Mouse (Mus musculus): Measurements from ENCODE around the gene Tanc1.

The Tanc1 gene

DNA sequence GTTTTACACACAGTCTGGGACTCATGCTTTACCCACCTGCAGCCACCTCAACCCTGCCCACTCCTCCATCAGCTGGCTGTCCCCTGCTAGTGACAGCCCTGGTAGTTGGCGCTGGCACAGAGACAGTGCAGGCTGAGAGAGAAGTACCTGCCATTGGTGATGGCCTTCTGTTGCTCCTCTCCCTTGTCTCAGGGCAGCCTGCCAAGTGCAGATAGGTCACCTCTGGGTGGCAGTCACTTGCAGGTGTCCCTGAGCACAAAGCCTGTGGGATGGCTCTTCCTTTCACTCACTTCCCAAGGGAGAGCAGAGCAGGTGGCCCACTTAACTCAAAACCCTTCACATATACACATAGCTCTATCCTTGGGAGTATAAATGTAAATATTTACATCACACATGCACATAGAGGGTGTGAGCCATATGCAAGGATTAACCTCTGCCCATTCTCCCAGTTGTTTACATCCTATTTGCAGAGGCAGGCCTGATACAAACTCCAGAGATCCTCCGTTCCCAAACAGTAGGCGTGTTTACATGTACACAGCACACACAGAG, 106.0 kb downstream of the Tanc1 start:
- in situ Hi-C loops (cut with MboI): no loop called here

DNA sequence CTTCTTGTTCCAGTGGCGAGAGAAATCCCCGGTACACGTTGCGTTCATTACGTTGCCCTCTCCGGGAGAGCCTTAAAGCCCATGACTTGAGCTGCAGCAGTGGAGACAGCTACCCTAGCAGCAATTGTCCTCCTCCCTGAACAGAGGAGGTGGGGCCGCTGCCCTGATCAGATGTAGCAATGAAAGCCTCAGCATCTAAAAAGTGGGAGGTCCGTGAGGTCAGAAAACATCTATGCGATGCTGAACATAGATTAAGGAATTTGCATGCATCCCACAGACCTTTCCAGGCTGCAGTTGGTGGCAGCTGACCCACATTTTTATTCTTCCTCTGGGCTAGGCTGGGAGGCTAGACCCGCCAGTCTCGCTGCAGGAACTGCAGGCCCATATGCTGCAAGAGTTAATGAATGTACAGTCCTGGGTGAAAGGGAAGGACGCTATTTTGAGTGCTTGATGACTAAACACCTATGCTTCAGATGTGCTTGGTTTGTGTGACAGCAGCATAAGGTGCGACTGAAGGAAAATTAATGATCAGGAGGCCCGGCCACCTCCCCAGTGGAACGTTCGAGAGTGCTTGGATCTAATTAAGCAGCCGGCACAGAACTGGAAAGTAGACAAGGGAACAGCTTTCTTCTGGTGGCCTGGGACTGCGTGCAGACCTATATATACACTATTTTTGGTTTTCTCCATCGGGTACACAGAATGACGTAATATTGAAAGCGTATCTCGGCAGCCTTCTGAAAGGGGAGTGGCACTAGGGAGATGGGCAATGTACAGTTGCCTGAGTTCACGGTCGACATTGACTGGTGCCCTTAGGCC, 107.0 kb downstream of the Tanc1 start:
- in situ Hi-C loops (cut with MboI): no loop called here

DNA sequence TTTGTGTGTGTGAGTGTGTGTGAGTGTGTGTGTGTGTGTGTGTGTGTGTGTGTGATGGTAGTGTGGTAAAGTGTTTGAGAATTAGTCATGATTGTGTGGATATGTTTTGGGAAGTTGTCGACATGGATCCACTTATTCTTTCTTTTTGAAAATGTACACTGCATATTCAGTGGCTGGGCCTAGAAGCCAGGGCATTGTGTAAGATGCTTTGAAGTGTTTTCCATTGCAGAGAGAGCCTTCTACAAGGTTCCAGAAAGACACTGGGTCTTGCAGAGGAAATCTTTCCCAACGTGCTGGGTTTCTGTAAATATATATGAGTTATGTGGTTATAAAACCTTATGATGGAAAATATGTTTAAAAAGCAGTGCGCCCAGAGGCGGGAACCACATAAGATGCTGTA, 108.0 kb downstream of the Tanc1 start:
- in situ Hi-C loops (cut with MboI): no loop called here

DNA sequence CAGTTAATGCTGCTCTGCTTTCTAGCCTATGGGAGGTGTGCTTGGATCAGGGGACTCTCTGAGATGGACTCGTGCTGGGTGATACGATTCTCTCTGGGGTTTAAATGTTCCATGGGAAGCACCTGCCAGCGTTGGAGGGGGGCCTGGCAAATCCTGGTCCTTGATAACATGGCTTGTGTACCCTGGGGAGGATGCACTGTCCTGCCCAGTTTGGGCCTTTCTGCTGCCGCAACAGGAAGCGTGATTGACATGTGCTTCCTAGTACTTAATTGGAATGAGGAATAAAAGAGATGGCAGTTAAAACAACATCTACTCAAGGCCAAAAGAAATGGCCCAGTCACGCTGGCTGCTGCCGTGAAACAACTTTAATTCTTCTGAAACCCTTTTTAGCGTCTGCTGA, 109.3 kb downstream of the Tanc1 start:
- in situ Hi-C loops (cut with MboI): no loop called here

DNA sequence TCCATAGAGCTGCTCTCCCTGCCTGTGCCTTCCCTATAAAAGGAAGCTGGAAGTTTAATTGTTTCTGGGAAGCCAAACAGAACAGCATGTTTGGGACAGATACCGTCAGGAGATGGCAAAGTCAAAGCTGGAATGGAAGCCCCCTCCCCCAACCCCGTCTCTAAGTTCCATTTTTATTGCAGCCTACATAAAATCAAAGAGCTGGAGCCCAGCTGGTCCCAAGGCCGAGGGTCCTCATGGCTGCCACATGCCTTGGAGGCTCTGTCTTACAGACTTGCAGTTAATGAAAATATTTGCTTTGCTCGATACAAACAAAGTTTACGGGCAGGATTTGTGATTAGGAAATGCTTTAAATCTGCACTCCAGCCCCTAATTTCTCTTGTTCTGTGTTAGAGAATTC, 109.9 kb downstream of the Tanc1 start:
- in situ Hi-C loops (cut with MboI): no loop called here

DNA sequence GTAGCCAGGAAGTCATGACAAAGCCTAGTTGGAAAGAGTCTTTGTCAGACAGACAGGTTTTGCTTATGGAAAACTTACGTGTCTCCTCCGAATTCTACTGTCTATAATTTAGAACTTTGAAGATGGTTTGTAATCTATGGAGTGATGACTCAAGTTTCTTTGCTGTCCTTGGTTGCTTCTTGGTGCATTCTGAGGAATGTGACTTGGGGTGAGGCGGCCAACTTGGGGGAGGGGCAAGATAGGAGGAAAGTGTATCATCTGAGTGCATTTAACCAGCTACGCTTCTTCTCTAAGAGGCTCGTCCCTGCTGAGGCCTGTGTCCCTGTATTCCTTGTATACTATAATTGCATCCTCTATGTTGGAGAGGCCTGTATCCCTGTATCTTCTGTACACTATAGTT, 111.5 kb downstream of the Tanc1 start:
- in situ Hi-C loops (cut with MboI): no loop called here

DNA sequence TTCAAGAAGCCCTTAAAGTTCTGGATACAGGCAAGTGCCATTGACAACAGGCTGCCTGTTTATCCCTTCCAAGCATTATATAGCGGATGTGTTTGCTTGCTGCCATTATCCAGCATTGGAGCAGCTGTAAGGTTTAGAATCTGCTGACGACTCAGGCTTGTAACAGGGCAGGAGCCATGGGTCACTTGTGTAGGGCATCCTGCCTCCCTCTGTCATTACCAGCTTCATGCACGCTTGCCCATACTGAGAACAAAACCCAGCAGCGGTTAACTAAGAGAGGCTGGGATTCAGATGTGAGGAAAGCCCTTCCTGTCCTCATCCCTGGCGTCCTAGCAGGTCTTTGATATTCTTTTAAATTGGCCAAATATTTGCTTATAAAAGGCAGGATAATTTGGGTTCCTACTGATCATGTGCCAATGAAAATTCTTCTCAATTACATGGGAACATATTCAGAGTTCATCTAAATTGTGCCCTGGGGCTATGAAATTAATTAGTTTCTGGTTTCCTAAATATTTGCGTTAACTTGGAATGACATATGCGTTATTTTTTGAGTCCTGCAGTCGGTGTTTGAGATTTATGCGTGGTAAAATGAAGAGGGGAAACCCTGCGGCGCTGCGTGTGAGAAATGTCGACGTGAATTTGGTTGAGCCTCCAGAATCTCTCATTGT, 113.8 kb downstream of the Tanc1 start:
- in situ Hi-C loops (cut with MboI): loop anchor here (25.0 kb wide), 1 partner anchor 188 kb away; no protein-coding TSS in a partner anchor

DNA sequence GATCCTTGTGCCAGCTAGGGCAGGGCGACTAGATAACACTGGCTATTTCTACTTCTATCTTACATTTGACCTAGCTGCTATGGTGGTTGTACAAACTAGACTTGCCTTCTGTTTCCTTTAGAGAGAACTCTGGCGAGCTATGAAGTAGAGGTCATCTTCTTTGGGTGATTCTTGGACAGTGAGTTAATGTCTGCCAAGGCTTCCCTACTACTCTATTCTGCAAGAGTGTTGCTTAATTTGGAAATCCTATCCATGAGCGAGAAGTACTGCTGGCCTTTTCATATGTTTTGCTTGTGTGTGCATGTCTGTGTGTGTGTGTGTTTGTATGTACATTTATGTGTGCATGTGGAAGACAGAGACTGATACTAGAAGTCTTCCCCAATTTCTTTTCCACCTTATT, 120.0 kb downstream of the Tanc1 start:
- in situ Hi-C loops (cut with MboI): loop anchor here (25.0 kb wide), 1 partner anchor 195 kb away; no protein-coding TSS in a partner anchor

DNA sequence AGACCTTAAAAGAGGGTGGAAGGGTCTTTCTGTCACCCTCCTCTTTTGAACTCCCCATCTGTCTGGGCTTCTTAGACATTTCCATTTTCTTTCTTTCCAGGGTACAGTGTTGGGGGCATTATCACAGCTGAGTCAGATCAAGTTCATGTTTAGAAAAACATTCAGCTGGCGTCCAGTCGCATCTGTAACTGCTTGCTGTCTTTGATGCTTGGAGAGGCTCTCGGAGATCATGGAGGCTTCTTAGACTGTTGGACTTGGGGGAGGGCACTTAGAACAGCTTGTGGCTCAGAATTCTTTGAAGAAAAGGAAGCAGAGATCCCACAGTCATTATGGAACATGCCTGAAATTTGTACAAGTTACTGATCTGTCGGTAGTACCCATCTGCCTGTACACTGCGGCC, 121.6 kb downstream of the Tanc1 start:
- in situ Hi-C loops (cut with MboI): loop anchor here (25.0 kb wide), 1 partner anchor 196 kb away; no protein-coding TSS in a partner anchor

DNA sequence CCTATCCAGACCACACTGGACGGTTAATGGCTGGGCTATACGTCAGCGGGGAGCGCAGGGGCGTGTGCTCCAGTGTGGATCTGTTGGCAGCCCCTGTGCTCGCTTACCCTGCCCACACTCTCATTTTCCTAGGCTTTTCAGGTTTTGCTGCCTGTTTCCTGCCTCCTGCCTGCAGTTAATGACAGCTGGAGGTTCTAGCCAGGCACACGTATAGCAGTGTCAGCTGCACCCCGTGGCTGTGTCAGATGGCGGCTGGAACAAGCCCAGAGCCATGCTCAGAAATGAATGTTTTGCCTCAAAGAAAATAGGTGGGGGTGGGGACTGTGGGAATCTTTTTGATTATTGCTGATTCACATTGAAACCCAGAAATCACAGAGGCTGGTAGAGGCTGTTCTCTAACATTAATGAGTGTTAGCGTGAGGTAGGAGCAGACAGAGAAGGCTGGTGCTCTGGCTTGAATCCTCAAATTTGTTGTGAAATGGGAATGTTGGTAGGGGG, 124.6 kb downstream of the Tanc1 start:
- in situ Hi-C loops (cut with MboI): loop anchor here (25.0 kb wide), 1 partner anchor 199 kb away; no protein-coding TSS in a partner anchor

DNA sequence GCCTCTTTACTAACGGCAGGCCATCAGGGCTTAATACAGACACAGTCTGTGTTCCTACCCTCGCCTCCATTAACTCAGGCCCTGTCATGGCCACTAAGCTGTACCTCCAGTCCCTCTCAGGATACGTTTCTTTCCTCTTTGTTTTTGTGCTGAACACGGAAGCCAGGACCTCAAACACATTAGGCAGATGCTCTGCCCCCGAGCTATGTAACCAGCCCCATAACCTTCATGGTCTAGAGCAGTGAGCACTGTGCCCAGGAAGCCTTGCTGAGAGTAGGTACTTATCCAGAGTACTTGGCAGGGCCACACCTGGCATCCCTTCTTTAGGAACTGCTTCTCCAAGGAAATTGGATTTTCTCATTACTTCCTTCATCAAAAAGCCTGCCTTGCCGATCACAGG, 125.5 kb downstream of the Tanc1 start:
- in situ Hi-C loops (cut with MboI): loop anchor here (25.0 kb wide), 1 partner anchor 200 kb away; no protein-coding TSS in a partner anchor

DNA sequence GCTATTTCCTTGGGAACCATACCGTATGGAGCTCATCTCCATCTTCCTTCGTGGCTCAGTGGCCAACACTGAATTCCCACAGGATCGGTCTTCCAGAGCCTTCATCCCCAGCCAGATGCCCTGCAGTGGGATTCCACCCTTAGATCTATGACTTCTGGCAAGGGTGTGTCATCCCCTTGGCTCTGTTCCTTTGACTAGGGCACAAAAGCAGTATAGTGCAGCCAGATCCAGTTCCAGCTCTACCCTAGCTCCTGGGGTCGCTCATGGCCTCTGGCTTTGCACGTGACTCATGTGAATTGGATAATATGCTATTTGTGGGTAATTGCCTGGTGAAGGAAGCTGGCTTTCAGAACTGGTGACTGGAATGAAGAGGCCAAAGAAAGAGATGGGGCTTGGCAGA, 126.5 kb downstream of the Tanc1 start:
- in situ Hi-C loops (cut with MboI): loop anchor here (25.0 kb wide), 1 partner anchor 201 kb away; no protein-coding TSS in a partner anchor

DNA sequence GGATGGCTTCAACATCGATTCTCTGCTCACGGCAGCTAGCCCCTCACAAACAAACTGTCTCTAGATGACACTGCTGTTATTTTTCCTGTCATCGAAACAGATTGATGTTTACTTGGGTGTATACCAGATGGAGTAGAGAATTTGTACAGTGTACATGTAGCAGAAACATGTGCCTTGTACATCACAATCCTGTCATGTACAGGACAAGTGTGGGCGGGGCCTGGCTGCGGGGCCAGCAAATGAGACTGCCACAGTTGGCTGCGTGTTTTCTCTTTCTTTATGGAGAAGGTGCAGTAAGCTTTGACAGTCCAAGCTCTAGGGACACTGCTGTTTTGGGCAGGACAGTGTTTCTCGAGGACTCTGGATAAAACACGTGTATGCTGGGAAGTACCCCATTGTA, 127.2 kb downstream of the Tanc1 start:
- in situ Hi-C loops (cut with MboI): loop anchor here (25.0 kb wide), 1 partner anchor 202 kb away; no protein-coding TSS in a partner anchor

DNA sequence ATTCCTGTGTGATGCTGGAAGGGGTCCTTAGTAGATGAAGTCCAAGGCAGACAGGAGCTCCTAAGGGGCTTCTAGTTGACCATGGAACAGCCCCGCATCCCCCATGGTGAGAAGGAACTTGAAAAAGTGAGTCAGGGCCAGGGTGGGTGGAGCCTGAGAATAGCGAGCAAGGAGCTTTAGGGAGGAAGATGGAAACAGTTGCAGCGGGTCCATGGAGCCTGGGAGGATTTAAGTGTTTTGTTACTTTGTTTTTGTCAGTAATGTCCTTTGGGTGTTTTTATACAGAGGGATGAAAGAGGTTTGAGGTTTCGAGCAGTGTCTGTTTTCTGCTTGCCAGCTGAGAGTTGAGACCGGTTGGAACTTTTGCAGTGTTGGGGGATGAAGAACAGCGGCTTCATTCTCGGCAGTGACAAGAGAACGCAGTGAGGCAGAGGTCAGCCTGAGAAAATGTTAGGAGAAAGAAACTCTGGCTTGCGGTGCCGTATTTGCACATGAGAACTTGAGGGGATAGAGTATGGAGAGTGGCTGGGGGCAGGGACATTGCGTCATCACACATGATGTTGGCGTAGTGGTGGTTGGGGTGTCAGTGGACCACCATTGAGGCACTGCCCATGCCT, 130.8 kb downstream of the Tanc1 start:
- in situ Hi-C loops (cut with MboI): loop anchor here (25.0 kb wide), 1 partner anchor 205 kb away; no protein-coding TSS in a partner anchor

DNA sequence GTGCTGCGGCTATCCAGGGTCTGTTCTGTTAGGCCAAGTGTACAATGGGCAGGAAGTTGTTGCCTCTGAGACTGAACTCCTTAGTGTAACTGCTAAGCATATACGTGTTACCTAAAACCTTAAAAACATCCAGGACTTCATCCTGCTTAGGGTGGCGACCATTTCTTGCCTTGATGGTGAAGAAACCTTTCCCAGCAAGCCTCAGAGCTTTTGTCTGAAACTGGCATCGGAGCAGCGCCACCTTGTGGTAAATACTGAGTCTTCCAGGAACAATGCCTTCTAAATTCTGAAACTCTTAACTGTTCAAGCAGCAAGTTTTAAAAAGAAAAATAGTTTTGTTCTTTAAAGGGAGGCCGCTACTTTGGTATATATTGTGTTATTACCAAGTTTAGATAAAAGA, 133.6 kb downstream of the Tanc1 start:
- in situ Hi-C loops (cut with MboI): loop anchor here (25.0 kb wide), 1 partner anchor 208 kb away; no protein-coding TSS in a partner anchor

DNA sequence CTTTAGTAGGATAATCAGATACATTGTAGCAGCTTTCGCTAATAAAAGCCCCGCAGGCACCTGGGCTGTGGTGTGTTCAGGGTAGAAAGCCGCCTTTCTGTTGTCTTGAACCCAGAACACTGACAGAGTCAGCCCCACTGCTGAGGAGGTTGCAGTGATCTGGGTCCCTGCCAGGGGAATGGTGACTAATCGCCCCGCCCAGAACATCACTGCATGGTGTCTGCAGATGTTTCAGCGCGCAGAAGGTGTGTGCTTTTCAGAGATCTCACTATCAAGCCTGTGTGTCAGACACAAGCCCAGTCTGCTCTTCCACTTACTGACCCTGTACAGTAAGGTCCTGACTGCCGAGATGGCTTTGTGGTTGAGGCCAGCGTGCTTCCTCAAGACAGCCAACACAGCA, 134.2 kb downstream of the Tanc1 start:
- in situ Hi-C loops (cut with MboI): loop anchor here (25.0 kb wide), 1 partner anchor 209 kb away; no protein-coding TSS in a partner anchor

DNA sequence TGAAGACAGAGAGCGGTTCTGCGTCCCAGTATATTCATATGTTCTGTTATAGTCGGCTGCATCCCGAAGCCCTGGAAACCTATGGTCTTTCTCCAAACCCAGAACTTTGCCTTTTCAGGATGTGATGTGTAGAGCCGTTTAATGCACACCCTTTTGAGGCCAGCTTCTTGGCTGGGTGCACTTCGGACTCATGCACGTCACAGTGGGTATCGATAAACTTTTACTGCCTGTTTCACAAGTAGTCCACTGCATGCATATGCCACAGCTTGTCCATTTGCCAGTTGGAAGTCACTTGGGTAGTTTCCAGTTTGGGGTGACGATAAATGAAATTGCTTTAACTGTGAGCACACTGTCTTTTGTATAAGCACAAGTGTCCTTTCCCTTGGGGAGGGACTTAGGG, 135.9 kb downstream of the Tanc1 start:
- in situ Hi-C loops (cut with MboI): loop anchor here (25.0 kb wide), 1 partner anchor 210 kb away; no protein-coding TSS in a partner anchor

DNA sequence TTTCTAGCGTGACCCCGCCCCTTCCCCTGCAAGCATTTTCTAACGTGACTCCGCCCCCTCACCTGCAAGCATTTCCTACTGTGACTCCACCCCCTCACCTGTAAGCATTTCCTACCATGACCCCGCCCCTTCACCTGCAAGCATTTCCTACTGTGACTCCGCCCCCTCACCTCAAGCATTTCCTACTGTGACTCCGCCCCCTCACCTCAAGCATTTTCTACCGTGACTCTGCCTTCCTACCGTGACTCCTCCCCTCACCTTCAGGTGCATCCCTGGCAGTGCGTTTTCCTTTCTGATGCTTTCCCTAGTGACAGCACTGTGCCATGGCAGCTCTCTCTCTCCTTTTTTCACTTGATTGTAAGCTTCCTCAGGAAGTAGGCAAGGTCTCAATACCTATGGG, 137.5 kb downstream of the Tanc1 start:
- in situ Hi-C loops (cut with MboI): loop anchor here (25.0 kb wide), 1 partner anchor 212 kb away; no protein-coding TSS in a partner anchor

DNA sequence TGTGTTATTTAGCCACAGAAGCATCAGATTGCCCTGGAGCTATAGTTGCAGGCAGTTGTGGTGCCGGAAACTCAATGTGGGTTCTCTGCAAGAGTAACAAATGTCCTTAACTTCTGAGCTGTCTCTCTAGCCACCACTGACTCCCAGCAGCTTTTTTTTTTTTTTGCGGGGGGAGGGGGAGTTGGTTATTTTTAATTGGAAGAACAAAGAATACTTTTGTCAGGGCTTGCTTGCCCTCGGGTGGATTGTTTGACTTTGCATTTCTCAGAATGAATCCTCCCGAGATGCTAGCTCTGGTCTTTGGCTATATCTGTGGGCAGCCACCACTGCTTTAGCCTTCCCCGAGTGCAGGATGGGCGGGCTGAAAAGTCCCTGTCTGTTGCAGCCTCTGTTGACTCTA, 139.3 kb downstream of the Tanc1 start:
- in situ Hi-C loops (cut with MboI): no loop called here

DNA sequence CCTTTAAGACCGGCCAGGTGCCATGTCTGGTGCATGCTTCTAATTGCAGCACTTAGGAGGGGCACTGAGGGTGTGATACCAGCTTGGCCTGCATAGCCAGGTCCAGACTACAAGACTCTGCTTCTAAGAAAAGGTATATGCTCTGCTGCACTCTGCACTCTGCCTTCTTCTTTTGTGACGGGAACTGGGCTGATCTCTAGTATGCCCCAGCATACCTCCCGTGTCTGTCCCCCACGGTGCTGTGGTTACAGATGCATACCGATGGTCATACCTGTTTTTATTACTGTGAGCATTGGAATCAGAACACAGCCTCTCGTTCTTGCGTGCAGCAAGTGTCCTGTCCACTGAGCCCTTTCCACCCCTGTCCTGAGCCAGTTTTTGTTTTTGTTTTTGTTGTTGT, 140.3 kb downstream of the Tanc1 start:
- in situ Hi-C loops (cut with MboI): no loop called here

DNA sequence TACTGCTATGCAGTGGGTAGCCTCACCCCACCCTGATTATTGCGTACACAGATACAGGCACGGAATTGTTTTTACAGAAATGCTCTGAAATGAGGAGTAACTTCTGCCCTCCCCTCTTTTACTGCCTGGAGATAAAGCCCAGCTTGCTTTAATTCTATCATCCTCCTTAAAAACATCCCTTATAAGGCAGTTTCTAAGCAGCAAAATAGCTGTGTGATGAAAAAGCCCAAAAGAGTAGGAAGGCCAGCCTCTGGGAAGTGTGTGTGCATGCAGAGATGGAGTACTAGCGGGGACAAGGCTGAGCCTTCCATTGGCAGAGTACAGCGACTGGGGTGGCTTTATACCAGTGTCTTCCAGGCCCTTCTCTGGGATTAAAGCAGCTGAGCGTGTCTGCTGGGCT, 140.9 kb downstream of the Tanc1 start:
- in situ Hi-C loops (cut with MboI): no loop called here

Data from mature B cell (primary cell).